Mouse (Mus musculus) kidney, adult 2 months (tissue): Measurements from ENCODE around the gene Eif2ak3.

ENCODE experiments used
- CTCF ChIP-seq: fragments of 200-500 bp; conservative IDR thresholded peaks from 2 replicates; pipeline ENCODE4 v1.5.1; 2011; ENCODE audit warnings: low read depth, mild to moderate bottlenecking, control low read depth, low read length, moderate library complexity, mixed read lengths; ENCODE audit not compliant: insufficient read depth, insufficient read length
- POLR2A ChIP-seq: fragments of 200-500 bp; IDR thresholded peaks from one replicate; pipeline ENCODE4 v1.6.1; 2011; ENCODE audit warnings: low read depth, low read length, control low read depth

DNA sequence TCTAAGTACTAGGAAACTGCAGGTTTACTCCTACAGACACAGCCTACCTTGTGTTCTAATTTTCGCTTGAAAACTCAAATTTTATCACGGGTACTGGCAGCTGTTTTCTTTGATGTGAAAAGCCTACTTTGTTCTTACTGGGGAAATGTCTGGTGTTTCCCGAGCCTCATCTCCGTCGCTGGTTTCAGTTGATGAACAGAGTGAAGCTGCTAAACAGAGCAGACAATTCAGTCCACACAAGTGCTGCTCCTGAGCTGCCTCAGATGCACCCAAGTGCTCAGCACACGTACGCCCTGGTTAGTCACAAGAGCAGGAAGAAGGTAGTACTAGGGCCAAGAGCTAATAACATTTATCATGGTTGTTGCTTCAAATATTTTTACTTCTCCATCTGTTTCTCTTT is 18.4 kb downstream of the Eif2ak3 start:
- TF ChIP-seq CTCF (no peak), POLR2A (no peak)
